9 mouse cellular contexts compared by ENCODE assay signal in the genomic region with DNA sequence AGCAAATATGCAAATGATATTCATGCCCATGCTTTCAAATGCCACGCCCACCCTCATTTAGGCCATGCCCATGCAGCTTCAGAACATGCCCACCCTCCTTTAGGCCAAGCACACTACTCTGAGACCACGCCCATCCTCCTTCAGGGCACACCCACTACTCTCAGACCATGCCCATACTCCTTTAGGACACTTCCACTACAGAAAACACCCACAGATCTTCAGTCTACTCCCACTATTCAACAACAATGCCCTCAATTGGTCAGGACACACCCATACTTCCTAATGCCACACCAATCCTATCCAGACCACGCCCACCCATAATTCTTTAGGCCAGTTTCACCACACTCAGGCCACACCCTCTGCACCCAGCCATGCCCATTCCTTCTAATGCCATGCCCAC.
A peak's percentile ranks its signal among the peaks of the same experiment; 100 is the strongest.
DNase-seq lines count a peak whose midpoint lies in the region; ATAC-seq and TF ChIP-seq lines count a peak whose summit lies in the region.
"Had no signal": no experiment of that assay in that cellular context is flagged by ENCODE, and none has a peak within 500 bp of the region (broad histone marks: within the 10 kb centered on the region; RNA-seq: fewer than 3 reads in every experiment).

No protein-coding gene starts in this region.

- H3K9ac ChIP-seq in MEL (ENCODE audit: control insufficient read depth, low read depth, low read length, poor library complexity, severe bottlenecking): no peak overlapping the region
- H3K9ac ChIP-seq: hindbrain, embryonic 12.5 days had no signal

- H3K27ac ChIP-seq in MEL (ENCODE audit: control insufficient read depth, low read depth, low read length): no peak overlapping the region
- H3K27ac ChIP-seq: hindbrain, embryonic 12.5 days had no signal

- no peak for TF ChIP-seq EP300 in MEL (IDR thresholded peaks at IDR 0.05; ENCODE audit: low read depth in 1 of 2, low read length in 2 of 2)

- no peaks in the 10 kb centered on the region for H3K9me3 ChIP-seq in MEL (replicated peaks; ENCODE audit: insufficient read depth, low read length)

- TF ChIP-seq RAD21 in MEL (IDR thresholded peaks at IDR 0.05; ENCODE audit: low read depth, low read length): no peak

- TF ChIP-seq CTCF in MEL (IDR thresholded peaks at IDR 0.05 in 2 of 3, conservative IDR thresholded peaks at IDR 0.05 in 1 of 3; ENCODE audit: control insufficient read depth in 1 of 3, insufficient read depth in 1 of 3, low read depth in 2 of 3, low read length in 3 of 3, poor library complexity in 1 of 3, severe bottlenecking in 1 of 3): no peak

- no peak overlapping the region for H3K4me3 ChIP-seq in MEL (ENCODE audit: control insufficient read depth in 1 of 2, insufficient read depth in 1 of 2, low read depth in 2 of 2, low read length in 2 of 2)

- no peaks in the 10 kb centered on the region; the same call in 1 of the 2 replicates for H3K79me2 ChIP-seq in MEL (ENCODE audit: control insufficient read depth, insufficient read depth, low read length, poor library complexity)

- H3K27me3 ChIP-seq in MEL (ENCODE audit: control insufficient read depth in 1 of 2, insufficient read depth in 2 of 2, low read length in 2 of 2): no peaks in the 10 kb centered on the region
- H3K27me3 ChIP-seq: hindbrain, embryonic 12.5 days had no signal

- no peak for ATAC-seq in inflammation-experienced regulatory T-cells, adult 6 months

- peaks cover 0 to 7% of the 10 kb centered on the region in 2 experiments; a peak in 2 of 4 replicates for H3K36me3 ChIP-seq in MEL (ENCODE audit: control insufficient read depth in 1 of 2, insufficient read depth in 2 of 2, low read length in 2 of 2)
- H3K36me3 ChIP-seq: hindbrain, embryonic 12.5 days had no signal

- peak; percentile 12 for DNase-seq in layer of hippocampus, adult 11-12 months (ENCODE audit: low spot score)
- no peak for DNase-seq in layer of hippocampus, postnatal 36 days
- DNase-seq in A20 (ENCODE audit: low read depth, low spot score): peak; percentile 7
- DNase-seq in MEL (ENCODE audit: low read depth, low spot score): peak; percentile 21
- DNase-seq in cerebellum, postnatal 36 days: peak; percentile 3 to 11
- DNase-seq in heart, postnatal 14 days: no peak
- DNase-seq: lung, postnatal 4 days had no signal

- H3K4me1 ChIP-seq in MEL (ENCODE audit: control insufficient read depth in 1 of 2, insufficient read depth in 2 of 2, low read length in 2 of 2): peaks cover 0 to 6% of the 10 kb centered on the region in 2 experiments; a peak in 1 of 4 replicates

- no peak for TF ChIP-seq POLR2A in MEL (IDR thresholded peaks at IDR 0.05; ENCODE audit: control insufficient read depth in 1 of 2, insufficient read depth in 1 of 2, low read depth in 1 of 2, low read length in 2 of 2, poor library complexity in 1 of 2)

- intact Hi-C loops in heart, postnatal 14 days (cut with DNase I): loop anchor here (1.0 to 10.0 kb wide), 5 partner anchors 9 to 445 kb away; partner anchors contain the start of genes Cers4, Gm49320, Map2k7 and Shcbp1

TF ChIP-seq in MEL, 35 proteins besides CTCF, POLR2A, EP300 and RAD21:
- TF ChIP-seq MAFK (IDR thresholded peaks at IDR 0.05; ENCODE audit: borderline replicate concordance, low read depth, low read length) (no peak), ETS1 (IDR thresholded peaks at IDR 0.05; ENCODE audit: low read depth, low read length) (no peak), POLR2AphosphoS5 (IDR thresholded peaks at IDR 0.05; ENCODE audit: borderline replicate concordance, low read depth, low read length) (no peak), MAZ (IDR thresholded peaks at IDR 0.05; ENCODE audit: low read depth, low read length) (no peak), USF1 (IDR thresholded peaks at IDR 0.05; ENCODE audit: low read depth, low read length) (no peak), BHLHE40 (IDR thresholded peaks at IDR 0.05; ENCODE audit: borderline replicate concordance, low read depth, low read length) (no peak), ZNF384 (IDR thresholded peaks at IDR 0.05; ENCODE audit: low read depth, low read length) (no peak), TCF12 (IDR thresholded peaks at IDR 0.05; ENCODE audit: low read depth, low read length) (no peak), JUND (IDR thresholded peaks at IDR 0.05; ENCODE audit: low read depth, low read length) (no peak), ZC3H11A (IDR thresholded peaks at IDR 0.05; ENCODE audit: low read depth, low read length) (no peak)

Comparison
In these comparisons a context has a peak if more than half of its experiments do, and no peak if none do; other contexts are left out.
1. DNase-seq: peak in layer of hippocampus, adult 11-12 months (single experiment), A20 (single experiment), MEL (single experiment) and cerebellum, postnatal 36 days (2 of 2); none in layer of hippocampus, postnatal 36 days (0 of 2) and heart, postnatal 14 days (0 of 2).